Mouse (Mus musculus) myocyte (in vitro differentiated cells): ENCODE measurements around the gene Rpusd4. TPM values are rescaled to one million over a fixed set of nuclear protein-coding genes. Genes with fewer than 3 reads are reported as not detected.

Experiments
- H3K27me3 ChIP-seq: one replicate; pipeline ENCODE4 v1.6.1; 2011; ENCODE audit not compliant: control insufficient read depth, insufficient read depth, insufficient read length
- H3K36me3 ChIP-seq: one replicate; pipeline ENCODE4 v1.6.1; 2011; ENCODE audit not compliant: control insufficient read depth, insufficient read depth
- H3K4me2 ChIP-seq: one replicate; pipeline ENCODE4 v1.6.1; 2011; ENCODE audit warnings: low read depth, control low read depth
- H3K4me3 ChIP-seq: one replicate; pipeline ENCODE4 v1.5.1; 2011; ENCODE audit warnings: mild to moderate bottlenecking, control low read depth, moderate library complexity
- H3K79me2 ChIP-seq: one replicate; pipeline ENCODE4 v1.6.1; 2011; ENCODE audit not compliant: control insufficient read depth, insufficient read depth
- H3ac ChIP-seq: one replicate; pipeline ENCODE4 v1.6.1; 2011; ENCODE audit not compliant: control insufficient read depth, insufficient read length
- CEBPB ChIP-seq: IDR thresholded peaks from 2 replicates; pipeline ENCODE4 v1.6.1; 2011; ENCODE audit warnings: mild to moderate bottlenecking, moderate library complexity; ENCODE audit not compliant: poor library complexity, insufficient read depth, severe bottlenecking
- E2F4 ChIP-seq: IDR thresholded peaks from one replicate; pipeline ENCODE4 v1.6.1; 2011; ENCODE audit warnings: mild to moderate bottlenecking, control low read depth, moderate library complexity; ENCODE audit not compliant: insufficient read depth
- MAX ChIP-seq: IDR thresholded peaks from one replicate; pipeline ENCODE4 v1.6.1; 2011; ENCODE audit warnings: low read depth, mild to moderate bottlenecking, control low read depth
- MYOD1 ChIP-seq, 3 experiments: IDR thresholded peaks; one replicate each; pipeline ENCODE4 v1.6.1; 2011; ENCODE audit warnings: control low read depth in 2 of 3, low read depth in 2 of 3, mild to moderate bottlenecking in 2 of 3, moderate library complexity in 1 of 3; ENCODE audit not compliant: insufficient read length in 2 of 3, control insufficient read depth in 1 of 3
- MYOG ChIP-seq, 3 experiments: IDR thresholded peaks; one replicate each; pipeline ENCODE4 v1.6.1; 2011; ENCODE audit warnings: control low read depth in 2 of 3, low read depth in 2 of 3, mild to moderate bottlenecking in 2 of 3; ENCODE audit not compliant: insufficient read length in 2 of 3, control insufficient read depth in 1 of 3, insufficient read depth in 1 of 3
- POLR2A ChIP-seq: IDR thresholded peaks from one replicate; pipeline ENCODE4 v1.6.1; 2011; ENCODE audit warnings: low read depth, mild to moderate bottlenecking, control low read depth, moderate library complexity; ENCODE audit not compliant: insufficient read length
- POLR2AphosphoS2 ChIP-seq: IDR thresholded peaks from one replicate; pipeline ENCODE4 v1.6.1; 2011; ENCODE audit warnings: low read depth, control low read depth; ENCODE audit not compliant: insufficient read length
- REST ChIP-seq: IDR thresholded peaks from one replicate; pipeline ENCODE4 v1.6.1; 2011; ENCODE audit warnings: mild to moderate bottlenecking, control low read depth, moderate library complexity; ENCODE audit not compliant: insufficient read depth, insufficient read length
- SRF ChIP-seq: IDR thresholded peaks from one replicate; pipeline ENCODE4 v1.6.1; 2011; ENCODE audit warnings: low read depth; ENCODE audit not compliant: control insufficient read depth, insufficient read length
- TCF12 ChIP-seq: IDR thresholded peaks from one replicate; pipeline ENCODE4 v1.6.1; 2011; ENCODE audit warnings: mild to moderate bottlenecking, control low read depth; ENCODE audit not compliant: poor library complexity, insufficient read depth, severe bottlenecking
- TCF3 ChIP-seq: IDR thresholded peaks from one replicate; pipeline ENCODE4 v1.6.1; 2011; ENCODE audit warnings: low read depth, control low read depth; ENCODE audit not compliant: insufficient read length
- USF1 ChIP-seq: IDR thresholded peaks from one replicate; pipeline ENCODE4 v1.6.1; 2011; ENCODE audit warnings: low read depth, mild to moderate bottlenecking, control low read depth, moderate library complexity
- polyA plus RNA-seq: library from polyadenylated mRNA; unstranded; fragments of >200 nt; fragmentation: generic; extraction: Trizol; gene quantifications from one replicate; pipeline ENCODE4 v1.2.1, GENCODE M21; 2012; ENCODE audit warnings: missing spikeins

Rpusd4 gene
- polyA plus RNA-seq, 1 experiment = 13.2 TPM

GRCm38 (mm10) chr9:35282851-35283200 is 15.2 kb downstream of the Rpusd4 start:
- no peak overlapping the region for H3K4me2 ChIP-seq

GRCm38 (mm10) chr9:35283415-35284069 is 15.9 kb downstream of the Rpusd4 start:
- no peak for TF ChIP-seq SRF
- TF ChIP-seq REST = no peak
- TF ChIP-seq E2F4 = no peak
- TF ChIP-seq MAX = no peak
- no peak for TF ChIP-seq TCF12
- no peak for TF ChIP-seq MYOG (IDR thresholded peaks at IDR 0.05; ENCODE audit: control insufficient read depth in 1 of 3, insufficient read depth in 1 of 3, insufficient read length in 2 of 3, low read depth in 2 of 3)
- TF ChIP-seq MYOD1 (IDR thresholded peaks at IDR 0.05; ENCODE audit: control insufficient read depth in 1 of 3, insufficient read length in 2 of 3, low read depth in 2 of 3) = no peak
- no peak for TF ChIP-seq USF1
- no peak for TF ChIP-seq POLR2A
- no peak for TF ChIP-seq POLR2AphosphoS2
- no peak for TF ChIP-seq CEBPB
- no peak for TF ChIP-seq TCF3
- H3K79me2 ChIP-seq = no peaks in the 10 kb centered on the region
- no peak overlapping the region for H3K4me3 ChIP-seq
- no peaks in the 10 kb centered on the region for H3K36me3 ChIP-seq
- H3K27me3 ChIP-seq = no peaks in the 10 kb centered on the region
- H3K4me2 ChIP-seq = no peak overlapping the region
- H3ac ChIP-seq = no peak overlapping the region

More at GRCm38 (mm10) chr9:35282851-35283200, 15.2 kb downstream of the Rpusd4 start:
- Histone ChIP-seq H3K4me3 (no peak overlapping the region), H3K79me2 (no peaks in the 10 kb centered on the region), H3K36me3 (no peaks in the 10 kb centered on the region), H3ac (no peak overlapping the region), H3K27me3 (no peaks in the 10 kb centered on the region)
- no peak for TF ChIP-seq CEBPB
- no peak for TF ChIP-seq MYOG (IDR thresholded peaks at IDR 0.05; ENCODE audit: control insufficient read depth in 1 of 3, insufficient read depth in 1 of 3, insufficient read length in 2 of 3, low read depth in 2 of 3)
- no peak for TF ChIP-seq MAX
- no peak for TF ChIP-seq USF1
- no peak for TF ChIP-seq REST
- no peak for TF ChIP-seq SRF
- TF ChIP-seq TCF12 = no peak
- TF ChIP-seq TCF3 = no peak
- no peak for TF ChIP-seq E2F4
- TF ChIP-seq MYOD1 (IDR thresholded peaks at IDR 0.05; ENCODE audit: control insufficient read depth in 1 of 3, insufficient read length in 2 of 3, low read depth in 2 of 3) = no peak
- no peak for TF ChIP-seq POLR2A
- TF ChIP-seq POLR2AphosphoS2 = no peak

GRCm38 (mm10) chr9:35284351-35284750 is 16.7 kb downstream of the Rpusd4 start:
- Histone ChIP-seq H3K79me2 (no peaks in the 10 kb centered on the region), H3K36me3 (no peaks in the 10 kb centered on the region), H3ac (no peak overlapping the region), H3K4me3 (no peak overlapping the region), H3K4me2 (no peak overlapping the region), H3K27me3 (no peaks in the 10 kb centered on the region)
- TF ChIP-seq MYOD1 (IDR thresholded peaks at IDR 0.05; ENCODE audit: control insufficient read depth in 1 of 3, insufficient read length in 2 of 3, low read depth in 2 of 3) (no peak), SRF (no peak), MAX (no peak), TCF12 (no peak), CEBPB (no peak), POLR2A (no peak), USF1 (no peak), POLR2AphosphoS2 (no peak), REST (no peak), TCF3 (no peak), MYOG (IDR thresholded peaks at IDR 0.05; ENCODE audit: control insufficient read depth in 1 of 3, insufficient read depth in 1 of 3, insufficient read length in 2 of 3, low read depth in 2 of 3) (no peak), E2F4 (no peak)

GRCm38 (mm10) chr9:35286351-35286750 is 18.7 kb downstream of the Rpusd4 start:
- Histone ChIP-seq H3K27me3 (no peaks in the 10 kb centered on the region), H3K4me3 (no peak overlapping the region), H3K79me2 (no peaks in the 10 kb centered on the region), H3K36me3 (no peaks in the 10 kb centered on the region), H3K4me2 (no peak overlapping the region), H3ac (no peak overlapping the region)
- TF ChIP-seq TCF12 (no peak), MYOG (IDR thresholded peaks at IDR 0.05; ENCODE audit: control insufficient read depth in 1 of 3, insufficient read depth in 1 of 3, insufficient read length in 2 of 3, low read depth in 2 of 3) (no peak), USF1 (no peak), E2F4 (no peak), REST (no peak), TCF3 (no peak), POLR2AphosphoS2 (no peak), MAX (no peak), CEBPB (no peak), MYOD1 (IDR thresholded peaks at IDR 0.05; ENCODE audit: control insufficient read depth in 1 of 3, insufficient read length in 2 of 3, low read depth in 2 of 3) (no peak), SRF (no peak), POLR2A (no peak)
